Mouse (Mus musculus) megakaryocyte, adult 5-6 weeks (primary cell): ENCODE data around the gene Plekha6. TPM values are rescaled to one million over a fixed set of nuclear protein-coding genes. Genes with fewer than 3 reads are reported as not detected.
"Not testable (repeated sequence)": the region's sequence is repeated elsewhere in the genome, so short reads cannot be mapped to it uniquely, and the experiment has no call there.

Experiments
- ATAC-seq: 2 replicates; pipeline ENCODE4 v1.8.0; 2016; ENCODE audit warnings: mild to moderate bottlenecking, inconsistent platforms; ENCODE audit not compliant: poor library complexity, severe bottlenecking
- total RNA-seq, 2 experiments: library from RNA; stranded (forward) in 1 of 2; stranded (reverse) in 1 of 2; fragments of 153-499, 151-499 nt in 1 of 2; fragments of 221-1000, 200-1000 nt in 1 of 2; gene quantifications; 2 replicates each; pipeline versions ENCODE4 v1.2.3 to v1.2.4; 2015 to 2017

Gene Plekha6
- total RNA-seq, 2 experiments from 2014 or later: 0.11 to 0.15 TPM

DNA sequence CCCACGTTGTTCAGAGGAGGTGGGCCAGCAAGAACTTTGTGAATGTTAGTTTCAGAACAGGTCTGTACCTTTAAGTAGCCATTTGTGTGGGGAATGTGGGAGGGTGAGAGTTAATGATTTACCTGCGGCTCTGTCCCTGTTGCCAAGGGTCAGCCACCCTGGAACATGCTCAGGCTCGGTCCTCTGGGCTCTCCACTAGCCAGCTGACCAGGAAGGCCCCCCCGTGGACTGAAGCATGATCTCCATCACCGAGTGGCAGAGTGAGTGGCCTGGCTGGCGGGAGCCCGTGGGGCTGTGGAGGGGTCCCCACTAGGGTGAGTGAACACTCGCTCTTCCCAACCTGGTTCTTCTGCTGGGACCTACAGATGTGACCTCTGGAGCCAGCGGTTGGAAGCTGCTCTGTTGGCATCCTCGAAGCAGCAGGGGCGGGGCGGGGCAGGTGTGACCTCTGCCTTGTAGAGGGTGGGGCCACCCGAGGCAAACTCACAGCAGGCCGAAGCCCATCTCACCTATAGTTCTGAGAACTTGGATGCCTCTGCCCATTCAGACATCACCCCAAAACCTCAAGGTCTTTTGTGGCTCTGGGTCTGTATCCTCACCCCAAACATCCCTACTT, 145.8 kb downstream of the Plekha6 start, which contains the start of gene Golt1a:
Golt1a (plus strand) TSS at position 149 of the 616 bp plus-strand sequence.
- no peak for ATAC-seq

DNA sequence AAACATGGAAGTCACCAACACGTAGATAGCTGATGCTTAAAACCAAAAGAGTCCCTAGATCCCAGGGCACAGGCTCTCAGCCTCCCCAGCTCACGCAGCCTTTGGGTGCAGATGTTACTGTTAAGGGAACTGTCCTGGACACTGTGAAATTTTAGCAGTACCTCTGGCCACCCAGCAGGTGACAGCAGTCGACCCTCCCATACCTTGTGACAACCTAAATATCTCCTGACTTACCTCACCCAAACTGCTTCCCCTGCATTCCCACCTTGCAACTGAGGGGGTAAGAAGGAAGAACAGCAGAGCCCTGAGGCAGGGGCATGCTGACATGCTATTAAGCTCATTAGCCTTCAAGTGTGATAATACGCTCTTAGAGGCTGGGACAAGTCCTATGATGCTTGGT, 147.2 kb downstream of the Plekha6 start:
- ATAC-seq: no peak

DNA sequence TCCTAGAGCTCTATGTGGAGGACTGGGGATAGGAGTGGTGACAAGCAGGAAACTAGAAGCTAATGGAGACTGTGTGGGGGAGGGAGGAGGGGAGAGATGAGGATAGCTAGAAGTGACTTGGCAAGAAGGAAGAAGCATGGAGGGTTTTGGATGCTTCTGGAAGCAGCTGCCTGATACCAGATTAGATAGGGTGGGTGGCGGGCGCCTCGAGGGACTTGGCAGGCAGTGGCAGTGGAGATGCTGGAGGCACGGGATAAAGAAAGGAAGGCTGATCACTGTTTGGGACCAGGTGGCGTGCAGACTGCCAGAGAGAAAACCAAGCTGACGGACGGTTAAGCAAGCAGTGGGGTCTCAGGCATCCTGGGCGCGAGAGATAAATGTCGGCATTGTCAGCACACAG, 147.9 kb downstream of the Plekha6 start:
- no peak for ATAC-seq

DNA sequence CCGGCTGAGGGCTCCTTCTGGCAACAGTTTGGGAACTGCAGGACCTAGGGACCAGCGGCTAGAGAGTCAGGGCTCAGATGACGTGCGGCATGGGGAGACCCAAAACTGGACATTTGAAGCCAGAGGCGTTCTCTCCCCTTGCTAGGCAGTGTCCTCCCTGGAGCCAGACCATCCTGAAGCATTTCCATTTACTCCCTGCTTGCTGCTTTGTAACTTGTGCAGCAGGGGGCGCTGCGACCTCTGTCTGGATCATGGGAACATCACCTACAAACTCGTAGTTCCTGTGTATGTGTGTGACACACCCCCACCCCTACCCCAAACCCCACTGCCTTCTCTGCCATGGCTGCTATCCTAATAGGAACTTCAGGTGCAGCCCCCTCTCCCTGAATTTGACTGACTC, 150.4 kb downstream of the Plekha6 start:
- ATAC-seq: 0 out of 2 replicates have a peak, but pooled peaks have one; percentile 33

DNA sequence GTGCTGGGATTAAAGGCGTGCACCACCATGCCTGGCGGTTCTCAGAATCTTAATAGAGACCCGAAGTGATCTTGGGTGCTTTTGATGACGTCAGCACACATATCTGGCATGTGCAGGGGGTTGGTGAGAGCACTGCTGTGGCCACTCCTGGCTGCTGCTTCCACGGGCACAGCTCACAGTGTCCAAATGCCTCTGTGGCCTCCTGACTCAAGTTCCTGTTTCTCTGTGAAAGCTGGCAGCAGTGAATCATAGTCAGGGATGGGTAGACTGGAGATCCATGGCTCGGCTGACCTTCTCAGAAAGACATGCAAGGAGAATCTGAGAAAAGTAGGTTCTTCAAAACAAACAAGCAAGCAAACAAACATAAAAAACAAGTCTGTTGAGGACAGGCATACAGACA, 151.8 kb downstream of the Plekha6 start:
- no peak for ATAC-seq

DNA sequence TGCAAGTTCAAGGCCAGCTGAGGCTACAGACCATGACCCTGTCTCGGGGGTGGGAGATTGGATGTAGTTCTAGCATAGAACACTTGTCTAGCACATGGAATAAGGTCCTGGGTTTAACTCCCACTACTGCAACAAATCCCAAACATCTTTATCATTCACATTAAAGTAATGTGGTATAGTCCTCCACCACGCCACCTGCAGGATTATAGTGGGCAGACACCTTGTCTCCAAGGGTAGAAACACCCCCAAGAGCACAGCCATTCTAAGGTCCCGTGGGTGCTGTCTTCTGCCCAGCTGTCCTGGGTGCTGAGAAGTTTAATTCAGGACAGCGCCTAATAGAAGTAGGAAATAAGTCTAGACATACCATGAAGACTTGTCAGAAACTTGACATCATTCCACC, 152.6 kb downstream of the Plekha6 start:
- no peak for ATAC-seq

DNA sequence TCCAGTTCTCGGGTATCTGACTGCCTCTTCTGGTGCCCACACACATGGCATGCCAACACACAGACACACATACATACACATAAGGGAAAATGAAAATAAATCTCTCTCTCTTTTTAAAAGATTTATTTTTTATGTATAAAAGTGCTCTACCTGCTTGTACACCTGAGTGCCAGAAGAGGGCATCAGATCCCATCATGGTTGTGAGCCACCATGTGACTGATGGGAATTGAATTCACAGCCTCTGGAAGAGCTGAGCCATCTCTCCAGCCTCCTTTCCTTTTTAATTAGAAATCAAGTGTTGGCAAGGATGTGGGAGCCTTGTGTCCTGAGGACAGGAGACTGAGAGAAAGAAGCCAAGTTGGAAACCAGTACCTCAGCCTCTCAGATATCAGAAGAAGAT, 153.1 kb downstream of the Plekha6 start:
- no peak for ATAC-seq

DNA sequence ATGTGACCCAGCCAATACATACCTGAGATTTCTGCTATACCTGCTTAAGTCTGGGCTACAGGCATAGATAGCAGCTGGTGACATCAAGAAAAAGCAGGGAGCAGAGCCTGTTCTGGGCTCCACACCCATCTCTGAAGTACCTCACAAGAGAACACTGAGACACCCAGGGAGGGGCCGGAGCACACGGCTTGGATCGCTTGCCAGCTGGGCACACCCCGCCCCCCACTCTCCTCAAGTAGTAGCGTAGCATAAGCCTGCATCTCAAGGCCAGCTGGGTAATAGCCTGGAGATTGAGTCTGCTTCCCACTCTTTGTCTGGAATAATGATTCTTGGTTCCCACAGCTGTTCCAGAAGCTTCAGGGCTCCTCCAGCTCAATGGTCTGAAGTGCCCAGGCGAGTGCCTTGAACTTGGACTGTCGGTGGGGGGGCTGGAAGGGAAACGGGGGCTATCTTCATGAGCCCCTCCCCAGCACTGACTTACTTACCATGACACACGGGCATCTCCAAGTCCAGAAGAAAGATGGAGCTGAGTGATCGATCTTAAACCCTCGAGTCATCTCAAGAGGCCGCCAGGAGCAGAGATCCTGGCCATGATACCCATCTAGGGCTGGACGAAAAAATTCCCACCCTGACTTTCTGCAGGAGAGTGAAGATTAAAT, 157.4 kb downstream of the Plekha6 start, which contains the start of gene Kiss1:
Kiss1 (plus strand) TSS at position 609 of the 659 bp plus-strand sequence.
- no peak for ATAC-seq

DNA sequence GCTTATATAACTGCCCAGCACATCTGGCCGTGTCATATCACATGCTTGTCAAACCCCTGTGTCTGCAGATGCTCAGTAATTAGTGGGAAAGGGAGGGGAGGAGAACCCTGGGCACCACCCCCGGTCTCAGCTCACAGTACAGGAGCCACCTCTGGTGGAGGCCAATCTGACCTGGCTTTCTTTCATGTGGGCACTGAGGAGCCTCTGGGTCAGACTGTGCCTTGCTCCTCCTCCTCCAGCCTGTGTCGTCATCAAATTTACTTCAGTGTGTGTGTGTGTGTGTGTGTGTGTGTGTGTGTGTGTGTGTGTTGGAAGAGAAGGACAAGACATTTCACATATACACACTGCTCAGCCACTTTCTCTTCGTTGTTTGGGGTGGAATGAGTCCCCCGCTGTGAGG, 159.3 kb downstream of the Plekha6 start:
- no peak for ATAC-seq

DNA sequence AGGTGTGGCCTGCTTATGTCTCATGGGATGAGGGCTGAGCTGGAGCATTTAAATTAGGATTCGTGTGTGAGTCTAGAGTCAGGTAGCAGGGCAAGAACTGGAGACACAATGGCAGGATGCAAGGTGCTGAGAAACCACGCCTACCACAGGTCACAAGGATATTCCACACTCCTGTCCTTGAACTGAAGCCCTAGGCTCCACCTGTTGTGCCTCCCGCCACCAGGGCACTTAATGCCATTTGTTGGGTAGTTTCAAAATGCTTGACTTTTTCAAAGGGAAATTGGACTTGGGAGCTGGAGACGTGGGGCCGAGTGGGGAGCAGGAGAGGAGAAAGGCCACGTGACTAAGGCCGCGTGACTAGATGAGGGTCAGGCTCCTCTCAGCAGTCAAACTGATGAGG, 161.9 kb downstream of the Plekha6 start:
- no peak for ATAC-seq

DNA sequence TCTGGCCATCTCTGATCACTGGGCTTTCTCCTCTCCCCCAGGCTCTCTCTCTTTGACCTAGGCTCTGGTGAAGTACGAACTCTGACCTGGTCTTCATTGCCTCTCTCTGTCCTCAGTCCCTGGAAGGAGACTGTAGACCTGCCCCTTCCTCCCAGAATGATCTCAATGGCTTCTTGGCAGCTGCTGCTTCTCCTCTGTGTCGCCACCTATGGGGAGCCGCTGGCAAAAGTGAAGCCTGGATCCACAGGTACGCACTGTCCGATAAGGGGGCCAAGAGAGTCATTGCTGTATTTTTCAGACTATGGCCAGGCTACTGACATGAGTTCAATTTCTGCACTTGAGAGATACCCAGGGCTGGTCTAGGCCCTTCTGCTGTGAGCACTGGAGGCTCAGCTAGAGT, 163.1 kb downstream of the Plekha6 start:
- no peak for ATAC-seq

DNA sequence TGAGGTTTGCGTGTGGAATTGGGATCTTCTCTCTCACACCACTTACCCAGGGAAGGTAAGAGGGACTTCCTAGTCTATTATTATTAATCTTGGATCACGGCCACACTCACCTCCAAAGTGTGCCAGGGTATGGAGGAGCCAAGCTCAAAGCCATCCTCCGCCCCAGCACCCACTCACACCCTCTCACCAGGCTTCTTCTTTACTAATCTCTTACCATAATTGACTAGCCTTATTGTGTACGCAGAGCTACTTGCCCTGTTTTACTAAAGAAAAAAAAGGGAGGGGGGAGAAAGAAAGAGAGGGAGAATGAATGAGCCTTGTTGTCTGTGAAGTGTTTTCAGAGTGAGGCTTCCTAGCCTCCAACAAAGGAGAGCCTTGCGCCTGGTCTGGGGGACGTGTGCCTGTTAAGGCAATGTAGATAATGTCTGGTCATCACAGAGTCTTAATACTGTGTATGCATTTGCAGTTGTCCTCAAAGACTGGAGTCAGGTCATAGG, 164.3 kb downstream of the Plekha6 start:
- ATAC-seq: no peak

DNA sequence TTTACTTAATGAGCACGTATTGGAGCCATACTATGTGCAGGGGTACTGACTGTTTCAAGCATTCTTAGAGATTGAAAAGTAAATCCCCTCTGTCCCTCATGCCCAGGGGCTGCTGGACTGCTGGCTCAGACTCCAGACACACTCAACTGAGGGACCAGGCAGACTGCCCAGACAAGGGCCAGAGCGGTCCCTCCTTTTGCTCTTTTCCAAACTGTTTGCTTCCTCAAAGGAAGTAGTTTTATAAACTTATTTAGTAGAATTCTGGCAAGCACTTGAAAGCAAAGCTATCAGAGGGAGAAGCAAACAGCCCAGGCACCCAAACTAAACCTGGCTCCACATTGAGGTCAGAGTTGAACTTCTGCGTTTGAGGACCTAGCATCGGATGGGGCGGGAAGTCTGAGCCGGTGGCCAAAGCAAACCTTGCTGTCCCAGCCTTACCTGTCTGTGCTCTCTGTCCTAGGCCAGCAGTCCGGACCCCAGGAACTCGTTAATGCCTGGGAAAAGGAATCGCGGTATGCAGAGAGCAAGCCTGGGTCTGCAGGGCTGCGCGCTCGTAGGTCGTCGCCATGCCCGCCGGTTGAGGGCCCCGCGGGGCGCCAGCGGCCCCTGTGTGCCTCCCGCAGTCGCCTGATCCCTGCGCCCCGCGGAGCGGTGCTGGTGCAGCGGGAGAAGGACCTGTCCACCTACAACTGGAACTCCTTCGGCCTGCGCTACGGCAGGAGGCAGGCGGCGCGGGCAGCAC, 165.1 kb downstream of the Plekha6 start:
- no peak for ATAC-seq

DNA sequence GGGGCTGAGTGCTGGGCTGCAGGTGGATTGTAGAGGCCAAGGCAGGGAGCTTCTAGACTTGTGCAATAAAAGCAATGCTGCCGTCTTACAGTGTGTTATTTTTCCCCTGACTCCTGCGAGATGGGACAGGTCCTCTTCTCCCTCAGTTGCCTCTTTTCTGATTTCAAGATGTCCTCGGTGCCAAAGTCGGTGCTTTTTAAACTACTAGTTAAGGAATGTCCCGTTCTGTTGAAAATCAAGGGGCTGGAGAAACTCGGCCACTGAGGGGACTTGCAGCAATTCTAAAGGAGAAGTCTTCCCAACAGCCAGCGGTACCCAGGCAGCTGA, 165.6 kb downstream of the Plekha6 start:
- no peak for ATAC-seq

DNA sequence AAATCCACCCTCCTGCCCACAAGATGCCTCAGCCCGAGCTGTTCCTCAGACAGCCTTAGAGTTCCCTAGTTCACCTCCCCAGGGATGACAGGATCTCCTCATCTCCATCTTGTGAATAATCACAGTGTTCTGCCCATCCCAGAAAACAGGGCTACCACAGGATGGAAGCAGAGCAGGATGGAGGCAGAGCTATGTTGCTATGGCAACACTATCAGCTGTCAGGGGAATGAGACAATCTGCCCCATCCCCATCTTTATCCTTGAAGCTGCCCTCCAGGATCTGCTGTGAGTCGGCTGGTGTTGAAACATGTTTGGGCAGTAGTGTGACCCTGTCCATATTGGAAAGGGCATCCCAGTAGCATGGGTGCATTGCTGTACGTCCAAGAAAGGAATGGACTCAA, 167.1 kb downstream of the Plekha6 start:
- no peak for ATAC-seq

DNA sequence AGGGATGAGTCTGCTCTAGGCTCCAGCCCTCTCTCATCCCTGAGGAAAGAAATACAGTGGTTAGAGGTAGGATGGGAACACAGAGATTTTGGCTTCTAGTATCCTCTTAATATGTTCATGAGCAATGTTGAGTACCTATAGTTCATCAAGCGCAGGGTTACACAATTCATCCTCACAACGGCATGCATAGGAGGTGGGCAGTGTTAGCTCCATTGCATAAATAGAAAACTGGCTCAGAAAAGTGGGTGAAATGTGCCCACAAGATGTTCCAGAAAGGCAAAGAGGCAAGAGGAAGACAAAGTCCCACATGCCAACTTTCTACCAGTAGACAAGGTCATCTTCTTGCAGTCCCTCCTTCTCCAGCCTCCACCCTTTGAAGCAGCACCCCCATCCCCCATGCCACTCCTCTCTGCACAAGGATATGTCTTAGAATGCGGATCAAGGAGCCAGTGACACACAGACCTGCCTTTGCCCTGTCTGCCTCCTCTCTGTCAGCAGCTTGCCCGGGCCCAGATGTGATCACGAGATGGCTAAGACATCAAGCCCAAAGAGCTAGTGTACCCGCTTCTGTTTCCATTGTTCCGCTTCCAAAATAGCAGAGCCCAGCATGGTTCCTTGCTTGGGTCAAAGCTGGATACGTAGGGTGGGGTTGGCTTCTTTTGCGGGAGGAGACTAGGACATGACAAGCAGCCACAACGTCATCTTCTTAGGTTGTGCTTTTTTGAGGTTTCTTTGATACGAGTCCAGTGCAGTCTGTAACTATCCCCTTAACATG, 168.8 kb downstream of the Plekha6 start:
- ATAC-seq: no peak

DNA sequence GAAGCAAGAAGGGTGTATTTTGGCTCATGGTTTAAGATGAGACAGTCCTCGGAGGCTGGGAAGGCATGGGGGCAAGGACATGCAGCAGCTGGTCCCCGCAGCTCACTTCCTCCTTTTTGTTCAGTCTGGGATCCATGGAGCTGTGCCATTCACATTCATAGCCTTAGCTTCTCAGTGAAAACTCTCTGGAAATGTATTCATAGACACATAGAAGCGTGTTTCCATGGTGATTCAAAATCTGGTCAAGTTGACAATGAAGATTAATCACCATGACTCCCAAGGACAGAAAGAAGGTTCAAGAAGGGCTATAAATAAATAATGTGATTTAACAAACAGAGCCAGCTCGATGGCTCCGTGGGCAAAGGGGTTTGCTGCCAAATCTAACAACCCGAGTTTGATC, 169.9 kb downstream of the Plekha6 start:
- ATAC-seq: no peak

DNA sequence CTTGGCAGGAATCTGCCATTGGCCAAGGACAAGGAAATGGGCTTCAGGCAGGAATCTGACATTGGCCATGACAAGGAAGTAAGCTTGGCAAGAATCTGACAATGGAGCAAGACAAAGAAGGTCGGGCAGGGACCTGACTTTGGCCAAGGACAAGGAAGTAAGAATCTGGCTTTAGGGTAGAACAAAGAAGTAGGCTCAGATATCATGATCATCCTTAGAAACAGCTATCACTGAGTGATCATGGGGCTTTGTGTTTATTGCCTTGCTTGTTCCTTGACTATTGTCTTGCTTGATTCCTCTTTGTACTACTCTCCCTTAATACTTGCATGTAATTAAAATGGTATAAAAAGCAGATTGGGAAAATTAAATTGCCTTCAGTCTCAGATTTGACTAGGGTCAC, 176.4 kb downstream of the Plekha6 start:
- not testable (repeated sequence) for ATAC-seq

DNA sequence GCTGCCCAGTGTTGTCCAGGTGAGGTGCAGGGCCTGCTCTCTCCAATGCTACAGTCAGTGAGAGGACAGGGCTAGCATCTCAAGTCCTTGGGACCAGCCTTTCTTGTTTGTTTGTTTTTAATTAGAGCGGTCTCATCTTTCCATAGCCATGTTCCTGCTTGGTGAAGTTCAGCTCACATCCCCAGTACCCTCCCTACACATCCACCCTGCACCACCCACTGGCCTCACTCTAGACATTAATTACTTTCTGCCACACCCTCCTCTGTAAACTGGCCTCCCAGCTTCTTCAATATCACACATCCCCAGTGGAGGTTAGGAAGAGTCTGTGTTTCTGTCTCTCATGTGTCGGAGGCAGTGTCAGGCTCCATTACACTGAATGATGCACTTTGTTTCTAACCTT, 180.3 kb downstream of the Plekha6 start:
- no peak for ATAC-seq

DNA sequence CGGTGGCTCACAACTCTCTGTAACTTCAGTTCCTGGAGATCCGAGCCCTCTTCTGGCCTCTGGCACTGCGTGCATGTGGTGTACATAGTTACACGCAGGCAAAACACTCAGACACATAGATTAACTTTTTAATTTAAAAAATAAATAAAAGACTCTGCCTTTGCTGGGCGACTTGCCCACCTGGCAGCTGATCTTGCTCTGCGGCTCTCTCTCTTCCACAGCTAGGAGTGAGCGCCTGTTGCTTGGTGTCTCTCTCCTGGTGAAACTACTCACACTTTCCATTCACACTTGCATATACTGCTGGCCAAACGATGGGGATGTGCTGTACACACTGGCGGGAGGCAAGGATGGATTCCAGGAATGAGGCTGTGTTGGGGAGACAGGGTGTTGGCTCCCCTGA, 182.5 kb downstream of the Plekha6 start:
- no peak for ATAC-seq

DNA sequence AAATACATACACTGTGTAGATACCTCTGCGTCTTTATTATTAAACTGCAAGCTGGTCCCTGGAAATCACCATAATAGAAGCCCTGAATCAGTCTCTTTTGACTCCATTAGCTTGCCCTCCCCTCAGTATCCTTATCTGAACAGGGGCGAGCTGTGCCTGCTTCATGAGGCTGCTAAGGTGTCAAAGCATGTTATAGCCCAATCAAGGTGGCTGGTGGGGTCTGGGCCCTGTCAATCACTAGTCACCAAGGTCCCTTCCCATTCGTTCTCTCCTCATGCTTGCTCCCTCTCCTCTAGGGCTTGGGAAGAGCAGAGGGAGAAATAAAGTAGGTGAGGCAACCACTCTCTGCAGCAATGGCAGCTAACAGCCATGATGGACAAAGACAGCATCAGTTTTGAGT, 183.2 kb downstream of the Plekha6 start:
- ATAC-seq: no peak
